Mouse (Mus musculus): ENCODE data around the gene Grk3. TPM values are rescaled to one million over a fixed set of nuclear protein-coding genes. Genes with fewer than 3 reads are reported as not detected.

Gene Grk3
- total and polyA plus RNA-seq, 2 experiments = 2.3 to 4.1 TPM

DNA sequence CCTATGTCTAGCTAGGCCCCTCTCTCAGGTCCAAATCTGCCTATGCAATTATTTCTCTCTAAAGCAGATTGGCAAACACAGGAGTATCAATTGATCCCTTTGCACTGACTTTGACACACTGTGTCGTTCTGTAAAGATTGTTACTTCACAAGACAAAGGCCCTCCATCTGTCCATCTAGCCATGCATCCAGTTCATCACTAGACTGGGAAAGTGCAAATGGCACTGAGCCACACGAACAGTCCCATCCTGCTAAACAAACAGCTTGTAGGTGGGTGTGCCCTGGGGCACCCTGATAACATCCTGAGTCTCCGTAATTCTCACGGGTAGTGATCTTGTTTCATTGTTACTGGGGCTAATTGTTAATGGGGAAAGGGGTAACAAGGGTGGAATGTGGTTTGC lies 52.1 kb downstream of the Grk3 start:
- no peak overlapping the region for H3K9ac ChIP-seq (ENCODE audit: low read depth, low read length)
- TF ChIP-seq CTCF (IDR thresholded peaks at IDR 0.05; ENCODE audit: low read depth, low read length) (no peak), POLR2A (IDR thresholded peaks at IDR 0.05; ENCODE audit: extremely low read depth, insufficient read depth, low read length) (no peak)
- WGBS = 53% methylated on average over 4 of the region's 4 CpGs
- no peak for DNase-seq (ENCODE audit: extremely low read depth, low read depth, low spot score)
- no peaks in the 10 kb centered on the region for H3K36me3 ChIP-seq (ENCODE audit: control insufficient read depth, insufficient read depth, low read length)
- no peaks in the 10 kb centered on the region for H3K79me2 ChIP-seq (ENCODE audit: control insufficient read depth, insufficient read depth, low read length)
- no peaks in the 10 kb centered on the region for H3K27me3 ChIP-seq (ENCODE audit: control insufficient read depth, insufficient read depth, low read length)
- H3K27ac ChIP-seq (replicated peaks; ENCODE audit: insufficient read depth, low read depth, low read length) = no peak overlapping the region
- H3K4me1 ChIP-seq (ENCODE audit: control insufficient read depth, insufficient read depth, low read length) = peaks cover under 1% of the 10 kb centered on the region; the same call in 1 of the 2 replicates
- H3K4me3 ChIP-seq (ENCODE audit: insufficient read depth, low read depth, low read length) = no peak overlapping the region

- Histone ChIP-seq H3K4me1 (ENCODE audit: control insufficient read depth, insufficient read depth, low read length) (peaks cover 11% of the 10 kb centered on the region), H3K27ac (replicated peaks; ENCODE audit: insufficient read depth, low read depth, low read length) (no peak overlapping the region), H3K36me3 (ENCODE audit: control insufficient read depth, insufficient read depth, low read length) (no peaks in the 10 kb centered on the region), H3K27me3 (ENCODE audit: control insufficient read depth, insufficient read depth, low read length) (no peaks in the 10 kb centered on the region), H3K9ac (ENCODE audit: low read depth, low read length) (no peak overlapping the region), H3K79me2 (ENCODE audit: control insufficient read depth, insufficient read depth, low read length) (no peaks in the 10 kb centered on the region), H3K4me3 (ENCODE audit: insufficient read depth, low read depth, low read length) (no peak overlapping the region)
- no peak for DNase-seq (ENCODE audit: extremely low read depth, low read depth, low spot score)
- TF ChIP-seq POLR2A (IDR thresholded peaks at IDR 0.05; ENCODE audit: extremely low read depth, insufficient read depth, low read length) (no peak), CTCF (IDR thresholded peaks at IDR 0.05; ENCODE audit: low read depth, low read length) (no peak)
- WGBS = 85% methylated on average over 6 of the region's 6 CpGs
These were observed 53.4 kb downstream of the Grk3 start for GRCm38 (mm10) chr5:112962166-112962565.

GRCm38 (mm10) chr5:112960911-112961310 lies 54.7 kb downstream of the Grk3 start:
- H3K79me2 ChIP-seq (ENCODE audit: control insufficient read depth, insufficient read depth, low read length) = no peaks in the 10 kb centered on the region
- no peak overlapping the region for H3K27ac ChIP-seq (replicated peaks; ENCODE audit: insufficient read depth, low read depth, low read length)
- H3K27me3 ChIP-seq (ENCODE audit: control insufficient read depth, insufficient read depth, low read length) = no peaks in the 10 kb centered on the region
- no peak for DNase-seq (ENCODE audit: extremely low read depth, low read depth, low spot score)
- no peaks in the 10 kb centered on the region for H3K36me3 ChIP-seq (ENCODE audit: control insufficient read depth, insufficient read depth, low read length)
- 73% methylated on average over 3 of the region's 3 CpGs for WGBS
- TF ChIP-seq CTCF (IDR thresholded peaks at IDR 0.05; ENCODE audit: low read depth, low read length) (no peak), POLR2A (IDR thresholded peaks at IDR 0.05; ENCODE audit: extremely low read depth, insufficient read depth, low read length) (no peak)
- H3K9ac ChIP-seq (ENCODE audit: low read depth, low read length) = no peak overlapping the region
- no peak overlapping the region for H3K4me3 ChIP-seq (ENCODE audit: insufficient read depth, low read depth, low read length)
- peaks cover 14% of the 10 kb centered on the region for H3K4me1 ChIP-seq (ENCODE audit: control insufficient read depth, insufficient read depth, low read length)

- DNase-seq (ENCODE audit: extremely low read depth, low read depth, low spot score) = peak; percentile 81
- no peak overlapping the region for H3K9ac ChIP-seq (ENCODE audit: low read depth, low read length)
- no peaks in the 10 kb centered on the region for H3K27me3 ChIP-seq (ENCODE audit: control insufficient read depth, insufficient read depth, low read length)
- 18% methylated on average over 5 of the region's 5 CpGs for WGBS
- no peak overlapping the region for H3K27ac ChIP-seq (replicated peaks; ENCODE audit: insufficient read depth, low read depth, low read length)
- no peaks in the 10 kb centered on the region for H3K79me2 ChIP-seq (ENCODE audit: control insufficient read depth, insufficient read depth, low read length)
- TF ChIP-seq CTCF (IDR thresholded peaks at IDR 0.05; ENCODE audit: low read depth, low read length) (no peak), POLR2A (IDR thresholded peaks at IDR 0.05; ENCODE audit: extremely low read depth, insufficient read depth, low read length) (no peak)
- H3K4me3 ChIP-seq (ENCODE audit: insufficient read depth, low read depth, low read length) = no peak overlapping the region
- H3K4me1 ChIP-seq (ENCODE audit: control insufficient read depth, insufficient read depth, low read length) = peaks cover 14% of the 10 kb centered on the region
- H3K36me3 ChIP-seq (ENCODE audit: control insufficient read depth, insufficient read depth, low read length) = no peaks in the 10 kb centered on the region
These were observed 57.3 kb downstream of the Grk3 start for GRCm38 (mm10) chr5:112958293-112958692.

DNA sequence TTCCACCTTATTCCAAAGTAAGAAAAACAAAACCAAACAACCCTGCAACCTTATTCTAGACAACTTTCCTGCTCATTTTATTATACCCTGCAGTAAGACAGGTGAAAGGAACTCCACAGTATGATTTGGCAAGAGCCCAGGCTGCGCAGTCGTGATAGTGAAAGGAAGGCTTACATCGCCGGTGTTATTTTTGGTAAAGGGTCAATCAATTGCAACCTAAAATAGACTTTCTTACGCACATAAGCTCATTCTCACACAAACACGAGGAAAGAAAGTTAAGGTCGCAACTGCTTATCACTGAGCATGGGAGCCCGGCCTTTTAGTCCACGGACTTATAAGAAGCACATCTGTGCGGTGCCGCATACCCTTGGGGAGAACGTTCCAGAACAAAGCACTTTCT lies 58.8 kb downstream of the Grk3 start:
- peak overlapping the region; percentile 39; the same call in 1 of the 2 replicates for H3K27ac ChIP-seq (replicated peaks; ENCODE audit: insufficient read depth, low read depth, low read length)
- H3K27me3 ChIP-seq (ENCODE audit: control insufficient read depth, insufficient read depth, low read length) = no peaks in the 10 kb centered on the region
- DNase-seq (ENCODE audit: extremely low read depth, low read depth, low spot score) = peak; percentile 65
- no peak overlapping the region for H3K9ac ChIP-seq (ENCODE audit: low read depth, low read length)
- H3K36me3 ChIP-seq (ENCODE audit: control insufficient read depth, insufficient read depth, low read length) = no peaks in the 10 kb centered on the region
- TF ChIP-seq CTCF (IDR thresholded peaks at IDR 0.05; ENCODE audit: low read depth, low read length) (no peak), POLR2A (IDR thresholded peaks at IDR 0.05; ENCODE audit: extremely low read depth, insufficient read depth, low read length) (no peak)
- WGBS = 25% methylated on average over 12 of the region's 12 CpGs
- no peaks in the 10 kb centered on the region for H3K79me2 ChIP-seq (ENCODE audit: control insufficient read depth, insufficient read depth, low read length)
- peak overlapping the region; percentile 35 for H3K4me3 ChIP-seq (ENCODE audit: insufficient read depth, low read depth, low read length)
- peaks cover 14% of the 10 kb centered on the region for H3K4me1 ChIP-seq (ENCODE audit: control insufficient read depth, insufficient read depth, low read length)

- no peak overlapping the region for H3K9ac ChIP-seq (ENCODE audit: low read depth, low read length)
- H3K4me3 ChIP-seq (ENCODE audit: insufficient read depth, low read depth, low read length) = no peak overlapping the region
- H3K36me3 ChIP-seq (ENCODE audit: control insufficient read depth, insufficient read depth, low read length) = no peaks in the 10 kb centered on the region
- peaks cover 14% of the 10 kb centered on the region for H3K4me1 ChIP-seq (ENCODE audit: control insufficient read depth, insufficient read depth, low read length)
- H3K27ac ChIP-seq (replicated peaks; ENCODE audit: insufficient read depth, low read depth, low read length) = no peak overlapping the region
- TF ChIP-seq CTCF (IDR thresholded peaks at IDR 0.05; ENCODE audit: low read depth, low read length) (no peak), POLR2A (IDR thresholded peaks at IDR 0.05; ENCODE audit: extremely low read depth, insufficient read depth, low read length) (no peak)
- no peaks in the 10 kb centered on the region for H3K27me3 ChIP-seq (ENCODE audit: control insufficient read depth, insufficient read depth, low read length)
- 24% methylated on average over 8 of the region's 8 CpGs for WGBS
- no peaks in the 10 kb centered on the region for H3K79me2 ChIP-seq (ENCODE audit: control insufficient read depth, insufficient read depth, low read length)
- peak; percentile 46 for DNase-seq (ENCODE audit: extremely low read depth, low read depth, low spot score)
These were observed 59.2 kb downstream of the Grk3 start for GRCm38 (mm10) chr5:112956368-112956767.

Data from liver, adult 2 months (tissue).